In the genomic region with DNA sequence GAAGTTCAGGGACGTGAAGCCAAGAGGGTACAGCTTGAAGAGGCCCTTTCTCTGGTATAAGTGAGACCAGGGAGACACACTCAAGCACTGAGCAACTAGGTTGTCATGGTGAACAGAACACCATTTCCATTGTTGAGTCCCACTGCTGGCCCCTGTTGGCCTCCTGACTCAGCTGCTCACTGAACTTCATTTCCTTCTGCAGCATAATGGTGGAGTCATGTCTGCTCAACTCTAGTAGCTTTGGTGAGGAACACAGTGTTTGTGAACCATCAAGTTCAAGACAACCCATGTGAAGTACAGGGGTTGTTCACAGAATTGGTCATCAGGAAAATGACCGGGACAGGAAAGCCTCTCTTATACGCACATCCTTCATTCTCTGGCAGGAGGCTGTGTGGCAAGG, we compare ENCODE assay signal across 45 mouse cellular contexts. TPM values are rescaled to one million over a fixed set of nuclear protein-coding genes. Genes with fewer than 3 reads are reported as not detected.
"Had no signal": no experiment of that assay in that cellular context is flagged by ENCODE, and none has a peak within 500 bp of the region (broad histone marks: within the 10 kb centered on the region; RNA-seq: fewer than 3 reads in every experiment).

A gene (minus strand): TSS at position 101 of the 400 bp plus-strand sequence.

- H3K4me1 ChIP-seq: limb, embryonic 10.5 days; limb, embryonic 12.5 days; limb, embryonic 13.5 days; limb, embryonic 15.5 days; liver, embryonic 12.5 days; liver, embryonic 13.5 days; liver, embryonic 15.5 days; lung, embryonic 15.5 days; midbrain, embryonic 10.5 days; midbrain, embryonic 12.5 days; midbrain, embryonic 13.5 days; midbrain, embryonic 15.5 days had no signal

- H3K4me2 ChIP-seq: limb, embryonic 12.5 days; limb, embryonic 13.5 days; limb, embryonic 15.5 days; liver, embryonic 11.5 days; liver, embryonic 12.5 days; liver, embryonic 13.5 days; liver, embryonic 15.5 days; lung, embryonic 14.5 days; lung, embryonic 15.5 days; midbrain, embryonic 12.5 days; midbrain, embryonic 13.5 days; midbrain, embryonic 15.5 days had no signal

- H3K27me3 ChIP-seq: limb, embryonic 12.5 days; limb, embryonic 13.5 days; limb, embryonic 15.5 days; liver, embryonic 12.5 days; liver, embryonic 13.5 days; liver, embryonic 15.5 days; lung, embryonic 15.5 days; midbrain, embryonic 12.5 days; midbrain, embryonic 13.5 days; midbrain, embryonic 15.5 days had no signal

- ATAC-seq: liver, embryonic 12.5 days; liver, postnatal 0 days; lung, postnatal 0 days; midbrain, embryonic 13.5 days; midbrain, embryonic 15.5 days; midbrain, embryonic 16.5 days had no signal

- H3K9me3 ChIP-seq: limb, embryonic 10.5 days; limb, embryonic 12.5 days; limb, embryonic 13.5 days; limb, embryonic 15.5 days; liver, embryonic 12.5 days; liver, embryonic 13.5 days; liver, embryonic 15.5 days; lung, embryonic 15.5 days; megakaryocyte, embryonic 14.5 days; midbrain, embryonic 10.5 days; midbrain, embryonic 12.5 days; midbrain, embryonic 13.5 days; midbrain, embryonic 15.5 days had no signal

- H3K4me3 ChIP-seq: left cerebral cortex, adult 2 months; limb, embryonic 10.5 days; limb, embryonic 12.5 days; limb, embryonic 13.5 days; limb, embryonic 15.5 days; liver, embryonic 12.5 days; liver, embryonic 13.5 days; liver, embryonic 15.5 days; lung, embryonic 15.5 days; megakaryocyte, embryonic 14.5 days; midbrain, embryonic 10.5 days; midbrain, embryonic 12.5 days; midbrain, embryonic 13.5 days; midbrain, embryonic 15.5 days; myocyte had no signal

- H3K36me3 ChIP-seq: limb, embryonic 10.5 days; limb, embryonic 15.5 days; liver, embryonic 12.5 days; liver, embryonic 13.5 days; liver, embryonic 15.5 days; lung, embryonic 15.5 days; midbrain, embryonic 10.5 days; midbrain, embryonic 15.5 days had no signal

- DNase-seq: left cerebral cortex, postnatal 4 days; liver; liver, embryonic 13.5 days; liver, postnatal 0 days; lung, adult 18-20 months; lung, adult 2 months; lung, embryonic 14.5 days; lung, postnatal 10 days; lung, postnatal 14 days; lung, postnatal 36 days; lung, postnatal 4 days; midbrain, embryonic 14.5 days had no signal

- H3K9ac ChIP-seq: limb, embryonic 12.5 days; limb, embryonic 13.5 days; limb, embryonic 15.5 days; liver, embryonic 12.5 days; liver, embryonic 13.5 days; liver, embryonic 14.5 days; liver, embryonic 15.5 days; liver, postnatal 0 days; lung, embryonic 14.5 days; lung, embryonic 15.5 days; midbrain, embryonic 12.5 days; midbrain, embryonic 13.5 days; midbrain, embryonic 15.5 days had no signal

- H3K27ac ChIP-seq: left cerebral cortex, adult 2 months; limb, embryonic 10.5 days; limb, embryonic 12.5 days; limb, embryonic 13.5 days; limb, embryonic 15.5 days; liver, embryonic 12.5 days; liver, embryonic 13.5 days; liver, embryonic 14.5 days; liver, embryonic 15.5 days; lung, embryonic 15.5 days; macrophage; midbrain, embryonic 10.5 days; midbrain, embryonic 12.5 days; midbrain, embryonic 13.5 days; midbrain, embryonic 15.5 days had no signal

RNA-seq across cellular contexts. Expression of the gene that starts here (rescaled TPM):
- total RNA-seq: left cerebral cortex, adult 18-20 months; left cerebral cortex, adult 2 months; left cerebral cortex, adult 8-10 months; left cerebral cortex, postnatal 10 days; left cerebral cortex, postnatal 14 days; left cerebral cortex, postnatal 25 days; left cerebral cortex, postnatal 36 days; left cerebral cortex, postnatal 4 days; liver, adult 2 months; megakaryocyte progenitor cell, adult 5-6 weeks; megakaryocyte, adult 5-6 weeks; megakaryocyte-erythroid progenitor cell, adult 5-6 weeks had no signal
- polyA plus RNA-seq: limb, embryonic 10.5 days; limb, embryonic 11.5 days; limb, embryonic 12.5 days; limb, embryonic 13.5 days; limb, embryonic 14.5 days; limb, embryonic 15.5 days; liver, adult 2 months; liver, embryonic 11.5 days; liver, embryonic 12.5 days; liver, embryonic 13.5 days; liver, embryonic 14.5 days; liver, embryonic 15.5 days; liver, embryonic 16.5 days; liver, postnatal 0 days; lung, embryonic 15.5 days; lung, embryonic 16.5 days; lung, postnatal 0 days; macrophage; midbrain, embryonic 10.5 days; midbrain, embryonic 12.5 days; midbrain, embryonic 13.5 days; midbrain, embryonic 14.5 days; midbrain, embryonic 15.5 days; midbrain, embryonic 16.5 days had no signal
